Mouse (Mus musculus): ENCODE measurements at regions not wholly inside any gene's neighbourhood (a gene's known extent, or its start where the extent isn't known, plus 50 kb on each side); places are given as distances from the start of the nearest gene placed in this dataset.

DNA sequence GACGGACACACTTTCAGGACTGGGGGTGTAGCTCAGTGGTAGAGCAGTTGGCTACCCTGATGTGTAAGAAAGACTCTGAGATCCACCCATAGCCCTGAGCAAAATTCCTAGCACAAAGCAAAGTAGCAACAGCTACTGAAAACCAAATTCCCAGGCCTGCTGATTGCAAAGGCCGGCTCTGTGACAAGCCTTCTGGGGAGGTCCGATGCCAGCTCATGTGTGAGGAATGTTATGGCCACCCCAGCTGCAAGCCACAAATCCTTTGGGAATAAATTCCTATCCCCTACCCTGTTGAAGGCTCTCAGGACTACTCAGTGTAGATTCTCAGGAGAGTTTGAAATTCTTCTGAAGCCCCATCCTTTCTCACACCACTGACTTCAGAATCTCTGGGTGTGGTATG is 186.7 kb upstream of the Bcor start:
- no peak for DNase-seq (ENCODE audit: low read depth, low spot score)
- H3K36me3 ChIP-seq (ENCODE audit: control insufficient read depth, insufficient read depth, low read length, poor library complexity, severe bottlenecking), result no peaks in the 10 kb centered on the region
- H3K4me1 ChIP-seq (ENCODE audit: control insufficient read depth in 2 of 2, insufficient read depth in 2 of 2, low read length in 2 of 2, poor library complexity in 1 of 2), result no peaks in the 10 kb centered on the region
- in situ Hi-C loops (cut with MboI; ENCODE audit: low sequenced_read_pairs in 2 of 2, unreplicated experiment in 2 of 2), result no loop called here
- no peak overlapping the region for H3K27ac ChIP-seq (ENCODE audit: insufficient read depth, low read depth, low read length, poor library complexity, severe bottlenecking)
- no peak overlapping the region for H3K9ac ChIP-seq (ENCODE audit: insufficient read depth, low read depth, low read length, poor library complexity, severe bottlenecking)
- H3K9me3 ChIP-seq (ENCODE audit: control insufficient read depth, insufficient read depth, low read depth, low read length), result no peaks in the 10 kb centered on the region
- no peak for TF ChIP-seq CHD2 (IDR thresholded peaks at IDR 0.05; ENCODE audit: low read depth, low read length)
- TF ChIP-seq HCFC1 (IDR thresholded peaks at IDR 0.05; ENCODE audit: borderline replicate concordance, insufficient read depth, low read length), result no peak
- no peak for TF ChIP-seq ZC3H11A (IDR thresholded peaks at IDR 0.05; ENCODE audit: borderline replicate concordance, low read depth, low read length)
- no peak for TF ChIP-seq MAFK (IDR thresholded peaks at IDR 0.05; ENCODE audit: insufficient read depth, low read depth, low read length)
- no peak for TF ChIP-seq ZNF384 (IDR thresholded peaks at IDR 0.05; ENCODE audit: low read depth, low read length)
- no peak overlapping the region for H3K4me3 ChIP-seq (ENCODE audit: insufficient read depth in 1 of 2, low read depth in 1 of 2, low read length in 2 of 2, poor library complexity in 1 of 2, severe bottlenecking in 1 of 2)

DNA sequence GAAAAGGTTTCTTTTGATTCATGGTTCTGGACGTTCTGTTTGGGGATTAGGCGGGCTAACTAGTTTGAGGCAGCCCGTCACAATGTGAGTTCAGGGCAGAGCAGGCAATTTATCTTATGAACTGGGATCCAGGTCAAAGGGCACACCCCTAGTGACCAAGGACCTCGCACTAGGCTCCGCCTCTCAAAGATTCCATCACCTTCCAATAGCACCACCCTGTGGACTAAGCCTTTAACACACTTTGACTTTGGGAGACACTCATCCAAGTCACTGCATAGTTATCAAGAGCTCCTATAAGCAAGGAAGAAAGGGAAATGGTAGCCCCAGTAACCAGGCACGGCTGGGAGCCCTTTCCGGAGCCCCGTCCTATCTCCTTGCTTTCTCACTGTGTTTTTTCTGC is 188.0 kb upstream of the Bcor start:
- DNase-seq (ENCODE audit: low read depth, low spot score), result peak; percentile 51
- TF ChIP-seq ZC3H11A (IDR thresholded peaks at IDR 0.05; ENCODE audit: borderline replicate concordance, low read depth, low read length), result peak; percentile 56
- TF ChIP-seq ZNF384 (IDR thresholded peaks at IDR 0.05; ENCODE audit: low read depth, low read length), result no peak
- no peak for TF ChIP-seq CHD2 (IDR thresholded peaks at IDR 0.05; ENCODE audit: low read depth, low read length)
- no peak for TF ChIP-seq HCFC1 (IDR thresholded peaks at IDR 0.05; ENCODE audit: borderline replicate concordance, insufficient read depth, low read length)

DNA sequence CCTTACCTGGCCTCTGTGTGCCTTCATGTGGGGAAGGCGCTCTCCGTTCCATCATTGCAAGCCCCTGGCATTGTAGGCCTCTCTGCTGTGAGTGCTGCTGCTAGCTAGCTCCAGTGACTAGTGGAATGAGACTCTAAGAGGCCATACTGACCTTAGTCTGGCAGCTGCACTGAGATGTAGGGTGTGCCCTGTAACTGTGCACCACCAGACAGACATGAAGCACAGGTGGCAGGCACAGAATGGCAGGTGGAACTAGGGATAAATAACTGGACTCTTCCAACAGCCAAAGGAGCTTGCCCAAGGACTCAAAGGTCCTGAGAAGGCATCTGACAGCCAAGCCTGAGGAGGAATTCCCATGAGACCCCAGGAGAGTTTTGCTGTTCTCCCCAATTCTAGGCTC is 194.7 kb upstream of the Bcor start:
- Histone ChIP-seq H3K4me1 (ENCODE audit: control insufficient read depth in 2 of 2, insufficient read depth in 2 of 2, low read length in 2 of 2, poor library complexity in 1 of 2) (no peaks in the 10 kb centered on the region), H3K9me3 (ENCODE audit: control insufficient read depth, insufficient read depth, low read depth, low read length) (no peaks in the 10 kb centered on the region), H3K9ac (ENCODE audit: insufficient read depth, low read depth, low read length, poor library complexity, severe bottlenecking) (no peak overlapping the region), H3K36me3 (ENCODE audit: control insufficient read depth, insufficient read depth, low read length, poor library complexity, severe bottlenecking) (no peaks in the 10 kb centered on the region), H3K4me3 (ENCODE audit: insufficient read depth in 1 of 2, low read depth in 1 of 2, low read length in 2 of 2, poor library complexity in 1 of 2, severe bottlenecking in 1 of 2) (no peak overlapping the region), H3K27ac (ENCODE audit: insufficient read depth, low read depth, low read length, poor library complexity, severe bottlenecking) (no peak overlapping the region)
- no peak for DNase-seq (ENCODE audit: low read depth, low spot score)
- in situ Hi-C loops (cut with MboI; ENCODE audit: low sequenced_read_pairs in 2 of 2, unreplicated experiment in 2 of 2), result no loop called here
- no peak for TF ChIP-seq MAFK (IDR thresholded peaks at IDR 0.05; ENCODE audit: insufficient read depth, low read depth, low read length)
- TF ChIP-seq ZC3H11A (IDR thresholded peaks at IDR 0.05; ENCODE audit: borderline replicate concordance, low read depth, low read length), result no peak
- TF ChIP-seq HCFC1 (IDR thresholded peaks at IDR 0.05; ENCODE audit: borderline replicate concordance, insufficient read depth, low read length), result no peak
- no peak for TF ChIP-seq CHD2 (IDR thresholded peaks at IDR 0.05; ENCODE audit: low read depth, low read length)
- no peak for TF ChIP-seq ZNF384 (IDR thresholded peaks at IDR 0.05; ENCODE audit: low read depth, low read length)

More for the DNA sequence above, 188.0 kb upstream of the Bcor start:
- Histone ChIP-seq H3K9ac (ENCODE audit: insufficient read depth, low read depth, low read length, poor library complexity, severe bottlenecking) (no peak overlapping the region), H3K27ac (ENCODE audit: insufficient read depth, low read depth, low read length, poor library complexity, severe bottlenecking) (no peak overlapping the region), H3K9me3 (ENCODE audit: control insufficient read depth, insufficient read depth, low read depth, low read length) (no peaks in the 10 kb centered on the region), H3K36me3 (ENCODE audit: control insufficient read depth, insufficient read depth, low read length, poor library complexity, severe bottlenecking) (no peaks in the 10 kb centered on the region), H3K4me1 (ENCODE audit: control insufficient read depth in 2 of 2, insufficient read depth in 2 of 2, low read length in 2 of 2, poor library complexity in 1 of 2) (no peaks in the 10 kb centered on the region), H3K4me3 (ENCODE audit: insufficient read depth in 1 of 2, low read depth in 1 of 2, low read length in 2 of 2, poor library complexity in 1 of 2, severe bottlenecking in 1 of 2) (no peak overlapping the region)
- in situ Hi-C loops (cut with MboI; ENCODE audit: low sequenced_read_pairs in 2 of 2, unreplicated experiment in 2 of 2), result no loop called here

DNA sequence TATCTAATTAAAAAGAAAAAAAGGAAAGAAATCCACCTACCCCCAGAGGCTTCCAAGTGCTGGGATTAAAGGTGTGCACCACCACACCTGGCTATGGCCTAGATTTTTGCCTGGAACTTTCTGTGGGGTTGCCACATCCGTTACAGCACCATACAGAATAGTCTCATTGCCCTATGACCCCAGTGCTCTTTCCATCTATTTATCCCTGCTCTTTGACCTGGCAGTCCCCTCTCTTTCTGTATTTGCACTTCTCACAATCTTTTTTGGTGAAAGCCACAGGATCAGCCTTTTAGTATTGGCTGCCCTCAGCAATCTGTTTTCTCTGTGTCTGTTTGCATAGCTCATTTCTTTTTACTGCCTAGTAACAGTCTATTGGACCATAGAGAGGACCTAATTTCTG is 197.9 kb upstream of the Bcor start:
- Histone ChIP-seq H3K36me3 (ENCODE audit: control insufficient read depth, insufficient read depth, low read length, poor library complexity, severe bottlenecking) (no peaks in the 10 kb centered on the region), H3K9ac (ENCODE audit: insufficient read depth, low read depth, low read length, poor library complexity, severe bottlenecking) (no peak overlapping the region), H3K9me3 (ENCODE audit: control insufficient read depth, insufficient read depth, low read depth, low read length) (no peaks in the 10 kb centered on the region), H3K4me1 (ENCODE audit: control insufficient read depth in 2 of 2, insufficient read depth in 2 of 2, low read length in 2 of 2, poor library complexity in 1 of 2) (no peaks in the 10 kb centered on the region), H3K4me3 (ENCODE audit: insufficient read depth in 1 of 2, low read depth in 1 of 2, low read length in 2 of 2, poor library complexity in 1 of 2, severe bottlenecking in 1 of 2) (no peak overlapping the region), H3K27ac (ENCODE audit: insufficient read depth, low read depth, low read length, poor library complexity, severe bottlenecking) (no peak overlapping the region)
- in situ Hi-C loops (cut with MboI; ENCODE audit: low sequenced_read_pairs in 2 of 2, unreplicated experiment in 2 of 2), result no loop called here
- TF ChIP-seq HCFC1 (IDR thresholded peaks at IDR 0.05; ENCODE audit: borderline replicate concordance, insufficient read depth, low read length), result no peak
- TF ChIP-seq MAFK (IDR thresholded peaks at IDR 0.05; ENCODE audit: insufficient read depth, low read depth, low read length), result no peak
- no peak for TF ChIP-seq ZC3H11A (IDR thresholded peaks at IDR 0.05; ENCODE audit: borderline replicate concordance, low read depth, low read length)
- TF ChIP-seq CHD2 (IDR thresholded peaks at IDR 0.05; ENCODE audit: low read depth, low read length), result no peak
- no peak for TF ChIP-seq ZNF384 (IDR thresholded peaks at IDR 0.05; ENCODE audit: low read depth, low read length)
- DNase-seq (ENCODE audit: low read depth, low spot score), result no peak

Data from ES-E14 (cell line).